Mouse (Mus musculus): ENCODE measurements around the gene Slc37a4. TPM values are rescaled to one million over a fixed set of nuclear protein-coding genes. Genes with fewer than 3 reads are reported as not detected.
"Not testable (repeated sequence)": the region's sequence is repeated elsewhere in the genome, so short reads cannot be mapped to it uniquely, and the experiment has no call there.

Gene Slc37a4
- 100 to 1,000 TPM; 149 to 161 TPM for total RNA-seq (2021)
- long read RNA-seq, experiment 1, transcript Slc37a4-202 (9 exons, 1,353 nt): major isoform, 104 of 164 reads
- long read RNA-seq, experiment 1, partial matches to known transcripts: 17 of 164 reads
- long read RNA-seq, experiment 1, other reads (novel, unspliced or antisense): 40 of 164 reads
- long read RNA-seq, experiment 2, transcript Slc37a4-202 (9 exons, 1,353 nt): major isoform, 133 of 209 reads
- long read RNA-seq, experiment 2, partial matches to known transcripts: 31 of 209 reads
- long read RNA-seq, experiment 2, other reads (novel, unspliced or antisense): 43 of 209 reads

DNA sequence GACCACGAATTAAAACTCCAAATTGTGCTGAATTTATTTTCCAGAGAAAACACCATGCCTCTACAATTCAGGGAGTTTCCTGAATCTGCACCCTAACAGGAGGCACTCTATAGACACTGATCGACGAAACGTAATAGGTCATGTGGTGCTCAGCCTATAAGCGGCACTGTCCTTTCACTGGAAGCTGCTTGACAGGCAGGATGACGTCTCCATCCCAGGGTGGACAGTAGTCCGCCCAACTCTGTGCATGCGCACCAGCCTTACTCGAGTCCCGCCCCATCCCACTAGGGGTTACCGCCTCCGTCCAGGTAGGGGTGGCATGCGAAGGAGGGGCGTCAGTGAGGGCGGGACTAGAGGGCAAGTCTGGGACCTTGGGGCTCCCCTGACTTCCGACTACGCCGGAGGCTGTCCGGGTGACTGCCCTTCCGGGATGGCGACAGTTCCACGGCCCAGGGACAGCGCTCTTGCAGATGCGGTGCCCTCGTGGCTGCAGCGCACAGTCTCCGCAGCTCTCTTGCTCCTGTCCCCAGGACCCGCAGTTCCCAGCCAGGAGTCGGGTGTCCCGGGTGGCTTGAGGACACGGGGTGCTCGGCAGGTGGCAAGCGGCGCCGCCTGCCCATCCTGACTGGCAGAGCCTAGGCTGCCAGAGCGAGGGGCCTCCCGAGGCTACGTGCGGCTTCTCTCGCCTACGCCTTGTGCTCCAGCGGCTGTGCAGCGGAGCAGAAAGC lies at the start of gene Slc37a4:
Slc37a4 (plus strand) TSS at position 169 of the 728 bp plus-strand sequence.
- DNase-seq: peak; percentile 88 to 91
- intact Hi-C loops (cut with DNase I): no loop called here

GRCm38 (mm10) chr9:44347166-44347565 lies 49.5 kb upstream of the Slc37a4 start:
- DNase-seq: no peak
- intact Hi-C loops (cut with DNase I): no loop called here

GRCm38 (mm10) chr9:44347621-44348020 lies 49.0 kb upstream of the Slc37a4 start:
- intact Hi-C loops (cut with DNase I): no loop called here
- no peak for DNase-seq

GRCm38 (mm10) chr9:44348546-44348945 lies 48.1 kb upstream of the Slc37a4 start:
- no peak for DNase-seq
- intact Hi-C loops (cut with DNase I): no loop called here

- intact Hi-C loops (cut with DNase I): no loop called here
Observed at GRCm38 (mm10) chr9:44351396-44351795, 45.3 kb upstream of the Slc37a4 start.

DNA sequence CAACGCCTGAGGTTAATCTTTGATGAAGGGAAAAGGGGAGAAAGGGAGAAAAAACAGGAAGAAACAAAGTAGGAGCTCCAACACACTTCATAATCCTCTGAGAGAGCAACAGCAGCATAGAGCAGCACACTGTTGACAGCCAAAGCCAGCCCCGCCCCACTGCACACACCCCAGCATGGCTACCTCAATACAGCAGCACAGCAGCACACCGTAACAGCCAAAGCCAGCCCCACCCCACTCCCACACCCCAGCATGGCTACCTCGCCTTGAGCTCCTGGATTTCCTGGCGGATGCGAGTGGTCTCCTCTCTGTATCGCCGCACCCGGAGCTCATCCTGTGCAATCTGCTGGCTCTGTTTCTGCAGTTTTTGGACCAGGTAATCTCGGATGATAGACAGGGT lies 44.3 kb upstream of the Slc37a4 start:
- DNase-seq: no peak
- intact Hi-C loops (cut with DNase I): no loop called here

More at GRCm38 (mm10) chr9:44351396-44351795, 45.3 kb upstream of the Slc37a4 start:
- no peak for DNase-seq

GRCm38 (mm10) chr9:44353142-44353541 lies 43.5 kb upstream of the Slc37a4 start:
- no peak for DNase-seq
- intact Hi-C loops (cut with DNase I): no loop called here

DNA sequence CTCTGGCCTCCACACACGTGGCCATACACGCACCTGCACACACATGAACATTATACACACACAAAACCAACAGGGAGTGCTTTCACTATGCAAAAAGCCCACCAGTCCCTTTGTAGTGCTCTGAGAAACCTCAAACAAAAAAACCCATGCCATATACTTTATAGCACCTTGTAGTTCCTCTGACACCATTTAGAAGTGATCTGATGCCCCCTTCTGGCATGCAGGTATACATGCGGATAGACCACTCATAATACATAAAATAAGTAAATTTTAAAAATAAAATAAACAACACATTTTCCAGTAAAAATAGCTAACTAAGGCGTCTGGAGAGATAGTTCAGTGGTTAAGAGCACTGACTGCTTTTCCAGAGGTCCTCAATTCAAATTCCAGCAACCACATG lies 39.4 kb upstream of the Slc37a4 start:
- no peak for DNase-seq
- intact Hi-C loops (cut with DNase I): no loop called here

DNA sequence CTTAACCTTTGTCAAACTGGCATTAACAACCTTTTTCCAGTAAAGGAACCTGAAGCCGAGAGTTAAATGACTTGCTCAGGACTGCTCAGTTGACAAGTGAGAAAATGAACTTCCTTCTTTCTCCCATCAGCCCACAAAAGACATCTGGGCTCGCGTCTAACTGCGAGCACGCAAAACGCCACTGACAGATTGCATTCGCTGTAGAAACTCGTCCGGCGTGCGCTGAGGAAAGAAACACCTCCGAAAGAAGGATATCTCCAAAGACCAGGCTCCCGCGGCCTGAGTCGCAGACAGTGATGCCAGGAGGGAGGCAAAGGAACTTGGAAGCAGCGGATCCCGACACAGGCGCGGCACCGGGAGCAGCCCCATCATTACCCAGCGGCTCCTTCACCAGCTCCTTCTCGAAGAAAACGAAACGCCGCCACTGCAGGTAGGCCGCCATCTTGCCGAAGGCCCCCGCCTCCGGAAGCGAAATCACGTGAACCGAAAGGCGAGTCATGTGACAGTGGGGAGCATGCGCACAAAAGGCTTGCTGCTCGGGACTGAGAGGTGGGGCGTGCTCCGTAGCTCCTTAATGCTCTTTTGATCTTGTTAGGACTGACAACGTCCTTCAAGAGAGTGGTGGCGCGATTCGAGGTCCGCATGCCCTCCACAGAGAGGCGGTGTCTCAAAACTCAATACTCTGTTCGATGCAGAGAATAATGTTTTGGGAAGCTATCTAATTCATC lies 35.3 kb upstream of the Slc37a4 start, which contains the start of gene Vps11:
Vps11 (minus strand) TSS at position 481 of the 728 bp plus-strand sequence.
- DNase-seq: peak; percentile 92
- intact Hi-C loops (cut with DNase I): no loop called here

DNA sequence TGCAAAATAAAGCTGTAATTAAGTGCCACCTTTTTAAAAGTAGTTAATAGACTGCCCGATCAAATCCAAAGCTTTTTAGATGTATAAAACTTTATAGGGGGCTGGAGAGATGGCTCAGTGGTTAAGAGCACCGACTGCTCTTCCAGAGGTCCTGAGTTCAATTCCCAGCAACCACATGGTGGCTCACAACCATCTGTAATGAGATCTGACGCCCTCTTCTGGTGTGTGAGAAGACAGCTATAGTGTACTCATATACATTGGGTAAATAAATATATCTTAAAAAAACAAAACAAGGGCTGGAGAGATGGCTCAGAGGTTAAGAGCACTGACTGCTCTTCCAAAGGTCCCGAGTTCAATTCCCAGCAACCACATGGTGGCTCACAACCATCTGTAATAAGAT lies 34.7 kb upstream of the Slc37a4 start:
- DNase-seq; intact Hi-C loops (cut with DNase I): not testable (repeated sequence)

GRCm38 (mm10) chr9:44364480-44364879 lies 32.2 kb upstream of the Slc37a4 start:
- DNase-seq: no peak
- intact Hi-C loops (cut with DNase I): no loop called here

DNA sequence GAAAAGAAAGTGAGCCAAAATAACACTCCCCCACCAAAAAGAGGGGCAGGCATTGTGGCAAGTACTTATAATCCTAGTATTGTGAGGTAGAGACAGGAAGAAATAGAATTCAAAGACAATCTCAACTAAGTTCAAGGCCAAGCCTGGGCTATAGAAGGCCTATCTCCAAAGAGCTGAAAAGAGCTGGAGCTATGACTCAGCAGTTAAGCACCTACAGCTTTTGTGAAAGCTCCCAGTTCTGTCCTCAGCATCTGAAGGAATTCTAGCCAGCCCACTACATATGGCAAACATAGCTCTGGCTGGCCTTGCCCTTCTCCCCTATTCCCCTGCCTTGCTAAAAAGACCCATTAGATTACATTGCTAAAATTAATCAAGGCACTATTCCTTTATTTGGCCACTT lies 23.3 kb upstream of the Slc37a4 start:
- intact Hi-C loops (cut with DNase I): no loop called here
- no peak for DNase-seq

- no peak for DNase-seq
- intact Hi-C loops (cut with DNase I): no loop called here
Observed at GRCm38 (mm10) chr9:44376141-44376540, 20.5 kb upstream of the Slc37a4 start.

DNA sequence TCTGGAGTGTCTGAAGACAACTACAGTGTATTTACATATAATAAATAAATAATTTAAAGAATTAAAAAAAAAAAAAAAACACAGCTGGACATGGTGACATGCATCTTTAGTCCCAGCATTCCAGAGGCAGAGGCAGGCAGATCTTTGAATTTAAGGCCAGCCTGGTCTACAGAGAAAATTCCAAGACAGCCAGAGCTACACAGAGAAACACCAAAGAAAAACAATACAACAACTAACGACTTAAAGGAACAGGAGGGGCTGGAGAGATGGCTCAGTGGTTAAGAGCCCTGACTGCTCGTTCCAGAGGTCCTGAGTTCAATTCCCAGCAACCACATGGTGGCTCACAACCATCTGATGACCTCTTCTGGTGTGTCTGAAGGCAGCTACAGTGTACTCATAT lies 19.3 kb upstream of the Slc37a4 start:
- DNase-seq; intact Hi-C loops (cut with DNase I): not testable (repeated sequence)

- intact Hi-C loops (cut with DNase I): no loop called here
- no peak for DNase-seq
Observed at GRCm38 (mm10) chr9:44378153-44378730, 18.4 kb upstream of the Slc37a4 start.

DNA sequence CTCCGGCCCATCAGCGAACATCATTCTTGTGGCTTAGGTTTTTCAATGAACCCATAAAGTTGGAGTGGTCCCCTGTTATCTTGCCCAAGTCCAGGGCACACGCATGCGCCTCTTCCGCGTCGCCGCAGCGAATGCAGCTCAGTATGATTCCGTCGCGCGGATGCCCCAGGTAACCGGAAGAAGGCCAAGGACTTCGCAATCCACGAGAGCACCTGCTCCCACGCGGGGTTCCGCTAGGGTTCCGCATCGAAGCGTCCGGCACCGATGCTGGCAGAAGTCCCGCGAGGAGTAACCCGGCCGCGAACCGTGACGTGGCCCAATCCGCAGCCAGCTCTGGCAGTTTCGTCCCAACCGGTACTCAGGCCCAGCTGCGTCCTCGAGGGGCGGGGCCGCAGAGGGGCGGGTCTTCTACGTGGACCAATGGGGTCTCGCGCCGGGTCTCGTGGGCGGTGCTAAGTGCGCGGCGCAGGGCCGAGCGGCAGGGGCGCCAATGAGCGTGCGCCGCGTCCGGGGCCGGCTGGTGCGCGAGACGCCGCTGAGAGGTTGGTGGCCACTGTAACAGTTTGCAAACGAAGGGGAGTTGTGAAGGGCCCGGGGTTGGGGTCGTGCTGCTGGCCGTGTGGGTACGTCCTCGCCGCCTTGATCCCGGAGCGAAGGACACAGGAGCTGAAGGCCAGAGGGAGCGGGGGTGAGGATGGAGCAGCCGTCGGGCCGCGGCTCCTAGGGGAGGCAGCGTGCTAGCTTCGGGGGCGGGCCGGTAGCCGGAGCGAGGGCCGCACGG lies 17.4 kb upstream of the Slc37a4 start, which contains the start of gene Hyou1:
Hyou1 (plus strand) TSS at position 437 of the 781 bp plus-strand sequence.
- intact Hi-C loops (cut with DNase I): no loop called here
- DNase-seq: peak; percentile 99

GRCm38 (mm10) chr9:44379862-44380261 lies 16.8 kb upstream of the Slc37a4 start:
- intact Hi-C loops (cut with DNase I): no loop called here
- no peak for DNase-seq

- no peak for DNase-seq
- intact Hi-C loops (cut with DNase I): no loop called here
Observed at GRCm38 (mm10) chr9:44384596-44384995, 12.1 kb upstream of the Slc37a4 start.

GRCm38 (mm10) chr9:44387221-44387620 lies 9.4 kb upstream of the Slc37a4 start:
- intact Hi-C loops (cut with DNase I): loop anchor here (5.0 kb wide), 3 partner anchors 50 to 260 kb away; partner anchors contain the start of gene Pdzd3

DNA sequence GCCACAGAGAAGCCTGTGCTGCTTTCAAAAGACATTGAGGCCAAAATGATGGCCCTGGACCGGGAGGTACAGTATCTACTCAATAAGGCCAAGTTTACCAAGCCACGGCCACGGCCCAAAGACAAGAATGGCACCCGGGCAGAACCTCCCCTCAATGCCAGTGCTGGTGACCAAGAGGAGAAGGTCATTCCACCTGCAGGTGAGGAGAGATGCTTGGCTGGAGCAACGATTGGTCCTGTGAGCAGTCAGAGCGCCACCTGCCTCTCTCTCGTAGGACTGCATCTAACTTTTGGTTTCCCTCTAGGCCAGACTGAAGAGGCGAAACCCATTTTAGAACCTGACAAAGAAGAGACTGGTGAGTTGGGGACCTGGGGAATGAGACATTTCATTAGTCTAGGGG lies 7.4 kb upstream of the Slc37a4 start:
- DNase-seq: no peak
- intact Hi-C loops (cut with DNase I): loop anchor here (5.0 kb wide), 3 partner anchors 52 to 262 kb away; partner anchors contain the start of gene Pdzd3

More at GRCm38 (mm10) chr9:44387221-44387620, 9.4 kb upstream of the Slc37a4 start:
- no peak for DNase-seq

All from gastrocnemius, postnatal 36 days (tissue).